Mouse (Mus musculus): ENCODE results near the gene Coq4. TPM values are rescaled to one million over a fixed set of nuclear protein-coding genes. Genes with fewer than 3 reads are reported as not detected.

The Coq4 gene
- polyA plus RNA-seq (2012; ENCODE audit: insufficient read depth, insufficient read length, missing spikeins), result 7.2 and 7.7 TPM in 2 replicates

GRCm38 (mm10) chr2:29787104-29787917 is at the start of gene Coq4:
Gene Coq4, plus strand, starts transcription at chr2:29787493.
- Histone ChIP-seq H3K27ac (ENCODE audit: insufficient read depth, low read depth, low read length) (peak within 1 kb of the TSS; percentile 43), H3K4me1 (ENCODE audit: control insufficient read depth, insufficient read depth, low read length) (peaks cover 8% of the 10 kb centered on the region), H3K4me3 (ENCODE audit: insufficient read depth, low read length) (peak within 1 kb of the TSS; percentile 85)
- no peak for TF ChIP-seq CTCF (IDR thresholded peaks at IDR 0.05; ENCODE audit: low read depth, low read length)

GRCm38 (mm10) chr2:29738799-29739198 is 48.5 kb upstream of the Coq4 start:
- Histone ChIP-seq H3K27ac (ENCODE audit: insufficient read depth, low read depth, low read length) (peak overlapping the region; percentile 95), H3K4me1 (ENCODE audit: control insufficient read depth, insufficient read depth, low read length) (peaks cover 25% of the 10 kb centered on the region), H3K4me3 (ENCODE audit: insufficient read depth, low read length) (no peak overlapping the region)
- no peak for TF ChIP-seq POLR2A (IDR thresholded peaks at IDR 0.05; ENCODE audit: borderline replicate concordance, low read depth, low read length)
- no peak for TF ChIP-seq CTCF (IDR thresholded peaks at IDR 0.05; ENCODE audit: low read depth, low read length)

- H3K4me3 ChIP-seq (ENCODE audit: insufficient read depth, low read length), result no peak overlapping the region
- H3K27ac ChIP-seq (ENCODE audit: insufficient read depth, low read depth, low read length), result peak overlapping the region; percentile 95
- peaks cover 25% of the 10 kb centered on the region for H3K4me1 ChIP-seq (ENCODE audit: control insufficient read depth, insufficient read depth, low read length)
- TF ChIP-seq POLR2A (IDR thresholded peaks at IDR 0.05; ENCODE audit: borderline replicate concordance, low read depth, low read length), result no peak
- peak; percentile 78 for TF ChIP-seq CTCF (IDR thresholded peaks at IDR 0.05; ENCODE audit: low read depth, low read length)
Observed at GRCm38 (mm10) chr2:29739368-29739767, 47.9 kb upstream of the Coq4 start.

GRCm38 (mm10) chr2:29741207-29741606 is 46.1 kb upstream of the Coq4 start:
- H3K4me1 ChIP-seq (ENCODE audit: control insufficient read depth, insufficient read depth, low read length), result peaks cover 25% of the 10 kb centered on the region
- H3K4me3 ChIP-seq (ENCODE audit: insufficient read depth, low read length), result no peak overlapping the region
- H3K27ac ChIP-seq (ENCODE audit: insufficient read depth, low read depth, low read length), result no peak overlapping the region
- no peak for TF ChIP-seq POLR2A (IDR thresholded peaks at IDR 0.05; ENCODE audit: borderline replicate concordance, low read depth, low read length)
- TF ChIP-seq CTCF (IDR thresholded peaks at IDR 0.05; ENCODE audit: low read depth, low read length), result no peak

- Histone ChIP-seq H3K4me3 (ENCODE audit: insufficient read depth, low read length) (no peak overlapping the region), H3K27ac (ENCODE audit: insufficient read depth, low read depth, low read length) (no peak overlapping the region), H3K4me1 (ENCODE audit: control insufficient read depth, insufficient read depth, low read length) (peaks cover 15% of the 10 kb centered on the region)
- TF ChIP-seq POLR2A (IDR thresholded peaks at IDR 0.05; ENCODE audit: borderline replicate concordance, low read depth, low read length) (no peak), CTCF (IDR thresholded peaks at IDR 0.05; ENCODE audit: low read depth, low read length) (no peak)
Observed at GRCm38 (mm10) chr2:29744256-29744655, 43.0 kb upstream of the Coq4 start.

GRCm38 (mm10) chr2:29747188-29747782 is 40.0 kb upstream of the Coq4 start:
- TF ChIP-seq POLR2A (IDR thresholded peaks at IDR 0.05; ENCODE audit: borderline replicate concordance, low read depth, low read length), result no peak
- TF ChIP-seq CTCF (IDR thresholded peaks at IDR 0.05; ENCODE audit: low read depth, low read length), result no peak
- peak overlapping the region; percentile 23 for H3K4me3 ChIP-seq (ENCODE audit: insufficient read depth, low read length)
- peaks cover 3% of the 10 kb centered on the region; the same call in 1 of the 2 replicates for H3K4me1 ChIP-seq (ENCODE audit: control insufficient read depth, insufficient read depth, low read length)

GRCm38 (mm10) chr2:29747852-29748251 is 39.4 kb upstream of the Coq4 start:
- no peak overlapping the region for H3K4me3 ChIP-seq (ENCODE audit: insufficient read depth, low read length)
- H3K4me1 ChIP-seq (ENCODE audit: control insufficient read depth, insufficient read depth, low read length), result peaks cover 3% of the 10 kb centered on the region; the same call in 1 of the 2 replicates
- no peak overlapping the region for H3K27ac ChIP-seq (ENCODE audit: insufficient read depth, low read depth, low read length)
- no peak for TF ChIP-seq POLR2A (IDR thresholded peaks at IDR 0.05; ENCODE audit: borderline replicate concordance, low read depth, low read length)
- TF ChIP-seq CTCF (IDR thresholded peaks at IDR 0.05; ENCODE audit: low read depth, low read length), result no peak

More at GRCm38 (mm10) chr2:29747188-29747782, 40.0 kb upstream of the Coq4 start:
- no peak overlapping the region for H3K27ac ChIP-seq (ENCODE audit: insufficient read depth, low read depth, low read length)

- Histone ChIP-seq H3K27ac (ENCODE audit: insufficient read depth, low read depth, low read length) (no peak overlapping the region), H3K4me1 (ENCODE audit: control insufficient read depth, insufficient read depth, low read length) (peaks cover 3% of the 10 kb centered on the region; the same call in 1 of the 2 replicates), H3K4me3 (ENCODE audit: insufficient read depth, low read length) (no peak overlapping the region)
- no peak for TF ChIP-seq POLR2A (IDR thresholded peaks at IDR 0.05; ENCODE audit: borderline replicate concordance, low read depth, low read length)
- no peak for TF ChIP-seq CTCF (IDR thresholded peaks at IDR 0.05; ENCODE audit: low read depth, low read length)
Observed at GRCm38 (mm10) chr2:29748499-29748898, 38.8 kb upstream of the Coq4 start.

GRCm38 (mm10) chr2:29751497-29751896 is 35.8 kb upstream of the Coq4 start, which contains the start of gene Gm13420:
Gene Gm13420, minus strand, starts transcription at chr2:29751685.
- TF ChIP-seq CTCF (IDR thresholded peaks at IDR 0.05; ENCODE audit: low read depth, low read length), result no peak
- TF ChIP-seq POLR2A (IDR thresholded peaks at IDR 0.05; ENCODE audit: borderline replicate concordance, low read depth, low read length), result no peak
- no peak within 1 kb of the TSS for H3K4me3 ChIP-seq (ENCODE audit: insufficient read depth, low read length)
- peaks cover 3% of the 10 kb centered on the region; the same call in 1 of the 2 replicates for H3K4me1 ChIP-seq (ENCODE audit: control insufficient read depth, insufficient read depth, low read length)
- no peak within 1 kb of the TSS for H3K27ac ChIP-seq (ENCODE audit: insufficient read depth, low read depth, low read length)

GRCm38 (mm10) chr2:29752397-29752796 is 34.9 kb upstream of the Coq4 start:
- H3K4me3 ChIP-seq (ENCODE audit: insufficient read depth, low read length), result no peak overlapping the region
- TF ChIP-seq CTCF (IDR thresholded peaks at IDR 0.05; ENCODE audit: low read depth, low read length), result no peak
- no peak for TF ChIP-seq POLR2A (IDR thresholded peaks at IDR 0.05; ENCODE audit: borderline replicate concordance, low read depth, low read length)
- no peak overlapping the region for H3K27ac ChIP-seq (ENCODE audit: insufficient read depth, low read depth, low read length)
- H3K4me1 ChIP-seq (ENCODE audit: control insufficient read depth, insufficient read depth, low read length), result peaks cover 2% of the 10 kb centered on the region; the same call in 1 of the 2 replicates
